Mouse (Mus musculus): ENCODE data around the gene Tmem63c.

DNA sequence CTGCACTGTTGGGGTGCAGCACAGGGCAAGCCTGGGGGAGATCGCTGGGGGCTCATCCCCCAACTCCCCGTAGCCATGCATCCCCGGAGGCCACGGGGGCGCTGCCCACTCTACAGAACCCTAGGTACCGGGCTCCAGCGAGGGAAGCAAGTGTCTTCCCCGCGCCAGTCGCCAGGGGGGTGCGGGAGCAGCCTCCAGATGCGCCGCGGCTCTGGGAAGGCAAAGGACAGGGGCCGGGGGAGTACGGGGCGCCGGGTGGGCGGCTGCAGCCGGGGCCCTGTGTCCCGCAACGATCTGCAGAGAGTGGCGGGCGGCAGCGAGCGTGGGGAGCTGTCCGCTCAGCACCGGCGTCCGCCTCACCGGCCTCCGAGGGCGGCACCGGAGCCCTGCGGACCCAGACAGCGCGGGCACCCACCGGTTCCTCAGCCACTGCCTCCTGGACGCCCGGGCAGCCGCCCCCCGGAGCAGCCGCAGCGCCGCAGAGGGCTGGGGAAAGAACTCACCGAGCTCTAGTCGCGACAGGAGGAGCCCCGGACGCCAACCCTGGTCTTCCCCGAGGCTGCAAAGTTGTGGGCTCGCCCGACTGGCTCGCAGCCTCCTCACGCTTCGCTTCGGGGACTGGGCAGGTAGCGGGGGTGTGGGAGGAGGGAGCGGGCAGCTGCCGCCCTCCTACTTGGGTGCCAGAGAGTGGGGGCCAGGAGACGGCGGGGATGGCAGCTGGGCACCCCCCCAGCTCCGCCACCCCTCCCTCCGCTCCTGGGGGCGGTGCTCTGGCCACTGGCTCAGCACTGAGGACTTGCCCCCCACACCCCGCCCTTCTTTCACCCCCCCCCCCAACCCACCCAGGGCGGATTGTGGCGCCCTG lies 31.0 kb upstream of the Tmem63c start, which contains the start of gene Zdhhc22:
- no peak for TF ChIP-seq CTCF (conservative IDR thresholded peaks at IDR 0.05; ENCODE audit: low read length)
- no peak for TF ChIP-seq NANOG (IDR thresholded peaks at IDR 0.05; ENCODE audit: borderline replicate concordance, low read length)

All from E14TG2a.4 (cell line).